Mouse (Mus musculus): Measurements from ENCODE around the gene Furin.

The Furin gene

DNA sequence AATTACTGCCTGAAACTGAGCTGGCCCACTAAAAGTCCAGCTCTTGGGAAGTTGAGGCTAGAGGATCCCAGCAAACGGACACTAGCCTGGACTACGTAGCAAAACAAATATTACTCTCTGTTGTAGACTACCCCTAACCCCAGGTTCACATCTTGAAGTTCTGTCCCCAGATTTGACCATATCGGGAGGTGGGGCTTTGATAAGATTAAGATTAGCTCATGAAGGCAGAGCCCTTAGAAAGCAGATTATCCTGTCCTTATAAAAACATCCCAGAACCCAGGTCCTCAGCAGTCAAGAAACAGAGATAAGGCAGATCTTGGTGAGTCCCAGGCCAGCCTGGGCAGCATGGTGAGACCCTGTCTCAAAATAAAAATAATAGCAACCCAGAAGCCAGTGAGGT lies 33.1 kb downstream of the Furin start:
- no peak for DNase-seq (ENCODE audit: low spot score in 2 of 2)

DNA sequence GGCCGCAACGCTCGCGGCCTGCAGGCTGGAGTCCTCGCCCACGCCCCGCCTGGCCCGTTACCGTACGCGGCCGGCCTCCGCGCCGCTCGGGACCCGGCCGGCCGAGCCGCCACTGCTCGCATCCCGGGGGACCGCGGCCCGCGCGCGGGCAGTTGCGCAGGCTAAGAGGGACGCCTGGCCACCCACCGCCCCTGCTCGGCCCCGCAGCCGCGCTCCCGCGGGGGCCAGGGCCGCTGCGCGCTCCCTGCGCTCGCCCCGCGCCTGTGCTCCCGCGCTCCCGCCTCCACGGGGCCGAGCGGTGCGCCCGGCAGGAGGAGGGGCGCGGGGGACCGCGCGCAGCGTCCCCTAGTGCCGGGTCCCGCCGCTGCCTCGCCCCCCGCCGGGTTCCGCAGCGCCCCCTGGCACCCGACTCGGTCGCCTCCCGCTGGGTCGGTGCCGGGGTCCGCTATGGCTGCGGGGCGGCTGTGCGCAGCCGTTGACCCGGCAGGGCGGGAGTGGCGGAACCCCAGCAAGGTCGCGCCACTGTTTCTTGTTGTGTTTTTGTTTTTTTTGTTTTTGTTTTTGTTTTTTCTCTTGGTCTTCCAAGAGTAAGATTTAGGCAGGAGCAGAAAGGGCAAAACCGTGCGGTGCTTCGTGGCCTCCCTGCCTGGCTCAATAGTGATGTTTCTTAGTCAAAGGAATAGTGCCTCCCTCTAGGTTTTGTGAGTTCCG lies 34.0 kb downstream of the Furin start, which contains the start of gene Man2a2:
Man2a2 (minus strand) TSS at position 335 of the 711 bp plus-strand sequence.
- DNase-seq (ENCODE audit: low spot score in 2 of 2) = peak; percentile 86

DNA sequence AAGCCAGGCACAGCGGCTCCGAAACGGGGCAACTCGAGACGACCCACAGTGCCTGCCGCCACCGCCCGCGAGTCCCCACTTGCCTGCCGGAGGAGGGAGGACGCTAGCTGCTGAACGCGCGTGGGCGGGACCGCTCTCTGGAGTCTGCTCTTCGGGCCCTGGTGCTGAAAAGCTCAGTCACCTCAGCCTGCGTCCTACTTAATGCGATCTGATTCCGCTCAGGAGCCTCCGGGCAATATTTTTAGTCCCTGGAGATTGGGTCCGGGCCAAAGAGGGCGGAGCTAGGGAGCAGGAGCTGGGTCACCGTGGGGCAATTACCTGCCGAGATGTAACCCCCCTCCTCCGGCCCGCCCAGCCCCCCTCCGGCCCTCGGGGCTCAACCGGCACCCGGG lies 34.6 kb downstream of the Furin start:
- peak; percentile 91 for DNase-seq (ENCODE audit: low spot score in 2 of 2)

DNA sequence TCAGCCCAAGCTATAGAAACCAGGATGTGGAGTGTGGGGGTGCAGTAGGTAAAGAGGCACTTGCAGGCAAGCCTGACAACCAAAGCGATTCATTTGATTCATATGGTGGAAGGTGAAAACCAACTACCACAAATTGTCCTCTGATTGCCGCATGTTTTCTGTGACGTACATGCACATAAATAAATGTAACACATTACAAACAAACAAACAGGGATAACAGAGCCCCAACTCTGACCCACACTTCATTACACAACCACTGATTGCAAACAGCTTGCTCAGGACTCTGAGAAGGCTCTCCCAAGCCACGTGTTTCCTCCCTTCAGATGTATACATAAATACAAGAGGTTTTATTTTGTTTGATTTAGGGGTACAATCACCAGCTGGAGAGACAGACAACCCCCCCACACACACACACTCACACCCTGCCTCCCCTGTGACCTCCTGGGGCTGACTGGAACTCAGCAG lies 35.2 kb downstream of the Furin start:
- DNase-seq (ENCODE audit: low spot score in 2 of 2) = no peak

DNA sequence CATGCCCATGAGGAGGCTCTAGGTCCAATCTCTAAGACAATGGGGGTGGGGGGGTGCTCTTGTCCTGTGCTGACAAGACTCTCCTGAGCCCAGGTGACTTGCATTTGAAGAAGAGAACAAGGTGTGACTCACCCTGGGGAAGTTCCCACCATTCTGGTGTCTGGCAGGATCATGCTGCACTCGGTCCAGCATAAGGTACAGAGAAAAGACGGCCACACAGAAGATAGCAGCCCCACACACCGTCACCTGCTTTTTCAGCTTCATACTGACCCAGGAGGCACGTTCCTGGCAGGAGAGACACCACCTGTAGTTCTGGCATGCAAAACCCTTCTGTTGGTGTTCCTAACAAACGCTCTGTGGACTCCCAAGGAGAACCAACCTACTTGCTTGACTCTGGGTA lies 35.8 kb downstream of the Furin start:
- no peak for DNase-seq (ENCODE audit: low spot score in 2 of 2)

DNA sequence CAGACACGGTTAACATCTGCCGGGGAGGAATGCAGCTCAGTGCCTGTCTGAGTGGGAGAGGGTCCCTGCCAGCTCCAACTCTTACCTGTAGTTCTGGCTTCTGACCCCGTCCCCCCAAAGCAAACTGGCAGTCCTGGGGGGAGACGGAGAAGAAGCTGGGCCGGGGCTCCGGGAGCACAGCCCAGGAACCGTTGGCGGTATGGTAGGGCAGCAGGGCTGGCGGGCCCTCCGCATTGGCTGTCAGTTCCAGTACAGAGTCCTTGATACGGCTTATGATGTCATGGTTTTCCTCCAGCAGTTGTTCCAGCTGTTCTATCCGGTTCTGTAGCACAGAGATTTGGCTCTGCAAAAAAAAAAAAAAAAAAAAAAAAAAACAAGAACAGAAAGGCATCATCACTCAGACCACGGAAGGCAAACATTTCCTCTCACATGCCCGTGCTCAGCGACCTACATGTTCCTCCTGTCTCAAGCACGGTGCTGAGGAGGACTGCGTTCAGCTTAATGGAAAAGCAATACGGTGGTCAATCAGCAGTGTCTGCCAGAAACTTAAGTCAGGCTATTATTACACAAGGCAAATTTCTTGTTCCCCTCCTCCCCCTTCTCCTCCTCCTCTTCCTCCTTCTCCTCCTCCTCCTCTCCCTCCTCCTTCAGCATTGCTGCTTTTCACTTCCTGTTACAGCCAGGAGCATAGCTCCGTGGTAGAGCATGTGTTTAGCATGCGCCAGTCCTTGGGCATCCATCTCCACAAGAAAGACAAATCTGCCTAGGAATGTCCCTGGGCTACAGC lies 36.4 kb downstream of the Furin start:
- no peak for DNase-seq (ENCODE audit: low spot score in 2 of 2)

DNA sequence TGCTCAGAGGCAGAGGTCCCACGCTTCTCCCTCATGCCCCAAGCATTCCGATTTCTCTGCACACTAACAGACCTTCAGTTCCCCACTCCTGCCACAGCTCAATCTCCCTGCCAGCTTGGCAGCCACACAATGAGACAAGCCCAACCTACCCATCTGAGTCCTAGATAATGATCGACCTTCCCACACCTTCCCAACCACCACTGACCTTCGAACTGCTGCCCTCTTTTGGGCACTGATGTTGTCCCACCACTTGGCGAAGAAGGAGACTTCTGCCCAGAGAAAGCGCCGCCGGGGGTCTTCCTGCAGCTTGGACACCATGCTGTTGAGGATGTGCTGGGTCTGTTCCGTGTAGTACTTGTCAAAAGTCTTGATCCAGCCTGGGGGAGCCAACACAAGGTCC lies 37.2 kb downstream of the Furin start:
- no peak for DNase-seq (ENCODE audit: low spot score in 2 of 2)

DNA sequence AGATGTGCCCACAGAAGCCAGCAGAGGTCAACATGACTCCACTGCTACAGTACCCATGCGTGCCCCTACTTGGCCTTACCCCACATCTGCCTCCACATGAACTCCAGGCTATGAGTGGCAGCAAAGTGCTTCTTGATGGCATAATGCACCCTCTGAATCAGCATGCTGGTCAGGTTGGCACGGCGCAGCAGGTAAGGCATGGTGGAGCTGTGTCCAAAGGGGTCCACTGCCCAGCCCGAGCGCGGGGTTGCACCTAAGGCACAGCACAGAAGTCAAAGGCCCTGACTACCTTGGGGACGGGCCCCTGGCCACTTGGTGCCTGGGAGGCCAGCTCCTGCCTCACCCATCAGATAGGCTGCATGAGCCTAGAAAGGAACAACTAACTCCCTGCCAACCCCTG lies 38.0 kb downstream of the Furin start:
- DNase-seq (ENCODE audit: low spot score in 2 of 2) = no peak

DNA sequence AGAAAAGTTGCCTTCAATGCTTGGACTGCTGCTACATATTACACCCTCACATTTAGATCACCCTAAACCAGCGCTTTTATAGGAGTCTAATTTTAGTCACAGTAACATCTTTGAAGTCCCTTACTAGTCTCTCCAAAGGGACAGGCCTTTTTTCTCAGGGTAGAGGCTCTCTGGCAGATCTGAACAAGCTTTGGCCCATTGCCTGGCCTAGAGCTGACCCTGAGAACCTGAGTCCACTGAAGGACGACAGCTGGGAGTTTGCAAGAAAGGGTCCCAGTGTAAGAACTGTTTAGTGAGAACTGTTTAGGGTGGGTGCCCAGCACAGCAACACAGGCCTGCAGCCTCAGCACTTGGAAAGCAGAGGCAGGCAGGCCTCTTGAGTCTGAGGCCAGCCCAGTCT lies 39.5 kb downstream of the Furin start:
- DNase-seq (ENCODE audit: low spot score in 2 of 2) = no peak

DNA sequence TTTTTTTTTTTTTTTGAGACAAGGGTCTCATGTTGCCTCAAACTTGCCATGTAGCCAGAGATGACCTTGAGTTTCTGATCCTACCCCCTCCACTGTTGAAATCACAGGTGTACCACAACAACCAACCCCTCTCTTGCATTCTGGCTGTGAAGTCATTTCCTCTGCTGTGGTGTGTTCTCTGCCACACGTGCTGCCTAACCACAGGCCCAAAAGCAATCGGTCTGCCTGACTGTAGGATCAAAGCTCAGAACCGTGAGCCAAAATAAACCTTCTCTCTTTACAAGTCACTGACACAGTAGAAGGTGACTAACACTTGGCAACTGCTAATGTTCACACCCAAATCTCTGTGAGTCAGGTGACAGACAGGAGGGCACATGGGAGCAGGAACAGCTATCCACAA lies 44.8 kb downstream of the Furin start:
- DNase-seq (ENCODE audit: low spot score in 2 of 2) = no peak

DNA sequence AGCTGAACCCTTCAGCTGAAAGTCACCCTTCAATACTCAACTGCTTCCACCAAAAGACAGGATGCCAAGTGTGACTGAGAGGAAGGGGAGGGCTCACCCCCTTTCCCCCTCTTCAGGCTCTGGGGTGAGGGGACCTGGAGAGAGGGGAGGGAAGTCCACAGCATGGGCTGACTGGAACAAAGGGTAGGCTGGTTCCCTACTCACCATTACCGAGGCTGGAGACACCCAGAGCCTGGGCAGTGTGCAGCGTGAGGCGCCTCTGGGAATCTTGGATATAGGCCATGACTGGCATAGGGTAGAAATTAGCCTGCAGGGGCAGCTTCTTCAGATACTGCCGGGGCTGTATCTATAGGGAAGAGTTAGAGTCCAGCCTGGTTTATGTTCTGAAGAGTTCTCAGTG lies 47.2 kb downstream of the Furin start:
- DNase-seq (ENCODE audit: low spot score in 2 of 2) = no peak

DNA sequence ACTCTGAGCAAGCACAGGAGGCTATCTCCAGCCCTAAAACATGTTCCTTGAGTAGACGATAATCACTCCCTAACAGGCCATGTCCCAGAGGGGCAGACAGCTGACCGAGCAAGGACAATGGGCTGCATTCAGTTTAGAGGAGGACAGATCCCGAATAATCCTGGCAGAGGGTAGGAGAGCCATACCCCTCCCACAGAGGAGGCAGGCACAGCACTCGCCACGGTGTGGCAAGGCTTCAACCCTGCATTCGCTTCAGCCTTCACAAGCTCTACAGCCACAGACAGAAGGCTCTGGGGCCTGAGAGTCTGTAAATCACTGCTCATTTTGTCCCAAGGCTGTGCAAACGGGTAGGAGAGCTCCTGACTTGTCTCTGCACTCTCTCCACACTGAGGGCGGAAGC lies 48.1 kb downstream of the Furin start:
- DNase-seq (ENCODE audit: low spot score in 2 of 2) = peak; percentile 61 to 69

DNA sequence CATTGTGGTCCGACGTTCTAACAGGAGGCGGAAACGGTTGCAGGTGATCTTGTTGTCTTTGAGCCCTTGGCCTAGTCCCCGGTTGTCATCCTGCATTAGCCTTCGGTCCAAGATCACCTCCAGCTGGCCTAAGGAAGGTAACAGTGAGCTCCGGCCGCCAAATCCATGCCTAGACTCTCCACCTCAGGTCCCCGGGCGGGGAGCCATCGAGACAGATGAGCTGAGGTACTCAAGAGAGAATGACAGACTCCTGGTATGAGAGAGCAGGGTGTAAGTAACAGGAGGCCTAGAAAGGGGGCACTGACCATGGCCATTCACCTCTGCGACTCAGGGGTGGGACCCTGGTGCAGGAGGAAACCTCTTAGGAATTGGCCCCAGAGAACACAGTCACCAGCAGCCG lies 48.9 kb downstream of the Furin start:
- no peak for DNase-seq (ENCODE audit: low spot score in 2 of 2)

DNA sequence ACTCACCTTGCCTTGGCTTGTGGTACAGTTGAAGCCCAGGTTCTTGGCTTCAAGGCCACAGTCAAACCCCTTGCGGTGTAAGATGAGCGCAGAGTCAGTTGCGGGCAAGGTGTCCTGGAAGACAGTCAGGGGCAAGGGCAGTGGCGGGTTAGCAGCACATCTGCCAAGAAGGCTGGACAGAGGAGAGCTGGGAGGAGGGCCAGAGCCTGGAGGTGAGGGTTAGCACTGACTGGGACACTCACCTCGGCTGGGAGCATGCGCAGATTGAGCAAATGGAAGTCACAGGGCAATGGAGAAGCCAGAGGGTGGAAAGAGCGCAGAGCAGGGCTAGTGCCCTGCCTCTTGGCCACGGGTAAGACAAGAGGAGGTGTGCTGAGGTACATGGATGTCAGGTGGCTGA lies 52.3 kb downstream of the Furin start:
- no peak for DNase-seq (ENCODE audit: low spot score in 2 of 2)

DNA sequence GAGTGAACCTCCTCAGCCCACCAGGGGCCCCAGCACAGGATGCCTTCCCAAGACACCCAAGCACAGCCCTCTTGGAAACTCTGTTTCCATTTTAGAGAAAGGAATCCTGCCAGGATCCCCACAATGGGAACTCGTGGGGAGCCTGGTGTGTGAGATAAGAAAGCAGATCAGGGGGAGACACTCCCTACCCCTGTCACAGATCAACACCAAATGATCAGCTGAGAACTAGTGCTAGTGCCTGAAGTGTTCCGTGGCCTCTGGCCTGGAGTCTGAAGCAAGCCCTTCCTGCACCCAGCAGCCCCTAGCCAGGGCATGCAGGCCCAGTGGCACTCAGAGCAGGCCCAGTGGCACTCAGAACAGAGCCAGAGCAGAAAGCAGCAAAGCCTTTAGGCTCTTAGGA lies 54.4 kb downstream of the Furin start:
- no peak for DNase-seq (ENCODE audit: low spot score in 2 of 2)

DNA sequence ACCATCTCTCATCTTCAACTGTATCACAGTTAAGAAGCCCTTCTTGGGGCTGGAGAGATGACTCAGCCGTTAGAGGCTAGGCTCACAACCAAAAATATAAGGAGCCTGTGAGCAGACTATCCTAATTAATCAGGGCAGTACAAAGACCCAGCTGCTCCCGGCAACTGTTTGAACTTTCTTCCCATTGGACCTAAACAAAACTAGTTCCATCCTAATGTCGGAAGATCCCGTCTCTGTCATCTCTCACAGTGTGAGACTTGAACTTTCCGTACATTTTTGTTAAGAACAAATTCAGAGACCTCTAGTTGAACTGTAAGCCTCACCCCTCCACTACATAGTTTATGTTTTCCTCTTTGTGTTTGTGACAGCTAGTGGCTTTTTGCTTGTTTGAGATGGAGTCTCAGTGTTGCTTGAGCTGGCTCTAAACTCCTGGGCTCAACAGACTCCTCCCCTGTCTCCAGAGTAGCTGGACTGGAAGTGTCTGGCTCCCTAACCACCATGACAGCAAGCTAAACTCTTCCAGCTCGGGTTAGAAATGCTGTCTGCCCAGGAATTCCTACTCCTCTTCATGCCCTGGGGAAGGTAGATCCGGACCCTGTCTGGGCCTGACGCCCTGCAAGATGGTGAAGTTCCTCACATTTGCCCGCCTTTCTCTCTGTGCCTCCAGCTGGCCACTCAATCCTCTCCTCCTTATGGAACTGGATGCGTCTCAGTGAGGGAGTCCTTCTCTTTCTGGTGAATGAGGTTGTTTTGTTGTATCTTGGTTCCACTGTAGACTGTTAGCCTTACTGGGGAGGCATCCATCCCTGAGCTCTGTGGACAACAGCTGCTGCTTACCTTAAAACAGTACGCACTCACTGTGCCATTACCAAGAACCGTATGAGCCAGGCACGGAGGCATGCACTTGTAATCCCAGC lies 57.3 kb downstream of the Furin start:
- DNase-seq (ENCODE audit: low spot score in 2 of 2) = no peak

DNA sequence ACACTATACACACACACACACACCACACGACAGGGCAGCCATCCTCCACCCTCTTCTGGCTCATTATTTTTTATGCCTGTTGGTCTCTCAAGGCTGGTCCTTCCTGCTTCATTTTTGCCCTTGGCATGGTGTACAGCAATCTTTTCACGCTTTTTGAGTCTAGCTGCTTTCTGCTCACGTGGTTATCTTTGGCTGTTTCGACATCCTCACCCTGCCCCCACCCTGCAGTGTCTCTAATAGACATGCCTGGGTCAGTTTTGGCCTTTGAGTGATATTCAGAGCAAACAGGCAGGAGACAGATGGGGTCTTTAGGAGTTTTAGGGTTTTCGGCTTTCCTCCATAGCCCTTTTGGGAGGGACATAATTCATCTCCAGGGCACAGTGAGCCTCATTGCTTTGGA lies 58.4 kb downstream of the Furin start:
- no peak for DNase-seq (ENCODE audit: low spot score in 2 of 2)

DNA sequence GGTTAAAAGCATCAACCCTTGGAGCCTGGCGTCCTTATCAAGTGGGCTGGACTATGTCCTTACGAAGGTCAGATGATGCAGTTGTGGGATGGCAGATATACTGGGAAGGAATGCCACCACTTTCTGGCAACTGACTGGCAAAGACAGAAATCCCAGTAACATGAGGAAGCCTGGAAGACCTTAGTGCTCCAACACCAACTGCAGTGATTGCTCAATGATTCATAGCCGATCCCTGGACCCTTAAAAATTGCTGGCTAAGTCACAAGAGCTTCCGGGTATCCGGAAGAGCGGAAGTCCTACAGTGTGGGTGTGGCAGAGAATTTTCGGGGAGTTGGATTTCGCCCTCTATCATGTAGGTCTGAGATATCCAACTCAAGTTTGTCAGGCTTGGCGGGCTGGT lies 59.1 kb downstream of the Furin start:
- DNase-seq (ENCODE audit: low spot score in 2 of 2) = no peak

DNA sequence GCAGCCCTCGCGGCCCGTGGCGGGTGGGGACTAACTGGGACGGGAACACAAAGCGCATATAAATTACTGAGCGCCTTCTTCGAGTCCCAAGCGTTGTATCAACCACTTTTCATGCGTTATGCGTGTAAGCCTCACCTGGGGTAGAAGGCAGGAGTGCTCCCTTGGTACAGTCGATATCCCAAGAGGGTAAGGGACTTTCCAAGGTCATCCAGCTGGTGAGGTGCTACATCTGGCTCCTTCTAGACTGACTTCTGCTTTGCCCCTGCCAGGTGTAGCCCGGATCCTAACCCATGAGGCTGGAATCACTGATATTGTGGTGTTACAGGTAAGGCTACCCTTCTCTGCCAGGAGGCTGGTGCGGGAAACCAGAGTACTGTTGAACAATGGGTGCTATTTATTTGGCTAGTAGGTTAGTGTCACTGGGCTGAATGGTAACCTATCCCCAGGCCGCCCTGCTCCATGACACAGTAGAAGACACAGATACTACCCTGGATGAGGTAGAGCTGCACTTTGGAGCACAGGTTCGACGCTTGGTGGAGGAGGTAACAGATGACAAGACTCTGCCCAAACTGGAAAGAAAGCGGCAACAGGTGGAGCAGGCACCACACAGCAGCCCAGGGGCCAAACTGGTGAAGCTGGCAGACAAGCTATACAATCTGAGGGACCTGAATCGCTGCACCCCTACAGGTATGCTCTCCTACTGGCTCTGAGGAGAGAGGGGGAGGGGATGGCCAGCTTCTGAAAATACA lies 61.8 kb downstream of the Furin start:
- no peak for DNase-seq (ENCODE audit: low spot score in 2 of 2)

DNA sequence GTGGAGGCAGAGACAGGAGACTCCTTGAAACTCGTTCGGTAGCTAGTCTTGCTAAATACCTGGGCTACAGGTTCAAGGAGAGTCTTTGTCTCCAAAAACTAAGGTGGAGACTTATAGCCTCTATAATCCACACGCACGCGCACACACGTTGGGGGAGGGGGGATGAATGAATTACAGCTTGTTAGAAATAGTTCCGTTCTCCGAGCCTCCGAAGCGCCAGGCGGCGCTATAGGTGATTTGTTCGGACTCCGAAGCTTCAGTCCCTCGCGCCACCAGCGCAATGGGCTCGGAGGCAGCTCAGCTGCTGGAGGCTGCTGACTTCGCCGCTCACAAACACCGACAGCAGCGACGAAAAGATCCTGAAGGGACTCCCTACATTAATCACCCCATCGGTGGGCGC lies 62.4 kb downstream of the Furin start, which contains the start of gene Hddc3:
Hddc3 (plus strand) TSS at position 247 of the 400 bp plus-strand sequence.
- DNase-seq (ENCODE audit: low spot score in 2 of 2) = peak; percentile 97

DNA sequence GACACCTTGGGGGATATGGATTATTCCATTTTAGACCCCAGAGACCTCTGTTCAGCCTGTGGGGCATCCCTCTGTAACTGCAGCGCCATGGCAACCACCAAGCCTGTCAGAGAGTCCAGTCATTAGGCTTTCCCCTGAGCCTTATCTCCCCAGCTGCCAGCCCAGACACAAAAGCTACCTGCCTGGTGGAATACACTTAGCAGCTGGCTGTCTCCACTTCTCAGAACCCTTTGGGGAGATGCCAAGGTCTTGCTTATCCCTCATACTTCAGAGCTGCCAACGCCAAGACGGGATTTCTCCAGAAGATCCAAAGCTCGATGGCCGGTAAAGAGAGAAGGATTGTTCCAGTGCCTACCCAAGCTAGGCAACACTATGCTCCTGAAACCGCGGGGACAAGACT lies 63.4 kb downstream of the Furin start:
- no peak for DNase-seq (ENCODE audit: low spot score in 2 of 2)
